Mouse (Mus musculus) forebrain, embryonic 14.5 days (tissue): ENCODE measurements around the gene Gm20388. TPM values are rescaled to one million over a fixed set of nuclear protein-coding genes. Genes with fewer than 3 reads are reported as not detected.

Experiments
- ATAC-seq: fragments of 200-750 bp; cut with Nextera tagmentation; 2 replicates; pipeline ENCODE4 v1.8.0; 2017; ENCODE audit warnings: mild to moderate bottlenecking, moderate library complexity
- DNase-seq: peaks from one replicate; pipeline ENCODE4 v3.0.0-alpha.2; 2015; ENCODE audit warnings: low spot score
- H3K27ac ChIP-seq: fragments of 300-500 bp; sonication (generic); 2 replicates; pipeline ENCODE4 v1.5.1; 2014; ENCODE audit warnings: low read depth, mild to moderate bottlenecking, control low read depth, low read length, moderate library complexity
- H3K27me3 ChIP-seq: fragments of 300-500 bp; sonication (generic); replicated peaks from 2 replicates; pipeline ENCODE4 v1.6.1; 2014; ENCODE audit warnings: low read length, control low read depth, mixed read lengths; ENCODE audit not compliant: control insufficient read depth, insufficient read depth
- H3K36me3 ChIP-seq: fragments of 300-500 bp; sonication (generic); 2 replicates; pipeline ENCODE4 v1.6.1; 2014; ENCODE audit warnings: low read length, control low read depth; ENCODE audit not compliant: control insufficient read depth, insufficient read depth
- H3K4me1 ChIP-seq: fragments of 300-500 bp; sonication (generic); 2 replicates; pipeline ENCODE4 v1.6.1; 2014; ENCODE audit warnings: antibody characterized with exemption, low read length, control low read depth; ENCODE audit not compliant: control insufficient read depth, insufficient read depth
- H3K4me2 ChIP-seq: fragments of 300-500 bp; sonication (generic); 2 replicates; pipeline ENCODE4 v1.6.1; 2014; ENCODE audit warnings: mild to moderate bottlenecking, control low read depth, low read length
- H3K4me3 ChIP-seq: fragments of 300-500 bp; sonication (generic); 2 replicates; pipeline ENCODE4 v1.5.1; 2014; ENCODE audit warnings: low read depth, low read length, control low read depth
- H3K9ac ChIP-seq: fragments of 300-500 bp; sonication (generic); 2 replicates; pipeline ENCODE4 v1.6.1; 2014; ENCODE audit warnings: mild to moderate bottlenecking, low read length, control low read depth, moderate library complexity
- H3K9me3 ChIP-seq: fragments of 300-500 bp; sonication (generic); replicated peaks from 2 replicates; pipeline ENCODE4 v1.6.1; 2016; ENCODE audit warnings: low read length, control low read depth, mixed read lengths; ENCODE audit not compliant: control insufficient read depth
- WGBS: fragments of 180-500 bp; shearing (Covaris S2); extraction: QIAGEN DNeasy Blood & Tissue Kit; methylation state at CpG from one replicate; pipeline ENCODE4 v1.1.7; 2014; 5-methylcytosine and 5-hydroxymethylcytosine counted together
- polyA plus RNA-seq: library from polyadenylated mRNA; unstranded; fragments of >200 nt; fragmentation: Nextera tagmentation; extraction: Ambion mirVana; gene quantifications from 2 replicates; pipeline ENCODE4 v1.2.1, GENCODE M21; 2014

Gene Gm20388
- polyA plus RNA-seq, 1 experiment from 2014 or later: 7.4 TPM

DNA sequence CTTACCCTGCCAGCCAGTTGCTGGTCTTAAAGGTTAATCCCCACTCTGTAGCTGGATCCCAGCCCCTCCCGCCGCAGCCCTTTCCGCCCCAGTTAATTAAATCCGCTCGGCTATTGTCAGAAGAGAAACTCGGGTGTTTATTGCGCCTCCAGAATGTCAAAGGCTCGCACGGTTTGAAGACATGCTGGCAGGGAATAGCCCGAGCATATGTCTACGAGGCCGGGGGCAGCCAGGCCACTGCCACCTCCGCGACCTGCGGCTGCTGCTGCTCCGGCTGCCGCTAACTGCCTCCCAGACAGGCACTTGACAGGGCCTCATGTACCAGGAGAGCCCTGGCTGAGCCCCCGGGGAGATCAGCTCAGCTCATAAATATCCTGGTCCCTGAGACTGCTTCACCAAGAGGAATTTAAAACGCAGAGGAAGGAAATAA is 594.5 kb downstream of the Gm20388 start:
- DNase-seq (peak; percentile 74), ATAC-seq (peak; percentile 29)
- peak overlapping the region; percentile 58 for H3K9ac ChIP-seq
- H3K4me2 ChIP-seq: peak overlapping the region; percentile 57
- peak overlapping the region; percentile 87 for H3K27ac ChIP-seq
- no peaks in the 10 kb centered on the region for H3K36me3 ChIP-seq
- peaks cover 75% of the 10 kb centered on the region for H3K4me1 ChIP-seq
- H3K27me3 ChIP-seq: no peaks in the 10 kb centered on the region
- peak overlapping the region; percentile 16; the same call in 1 of the 2 replicates for H3K4me3 ChIP-seq
- WGBS: 1% methylated on average over 19 of the region's 19 CpGs
- H3K9me3 ChIP-seq: no peaks in the 10 kb centered on the region

DNA sequence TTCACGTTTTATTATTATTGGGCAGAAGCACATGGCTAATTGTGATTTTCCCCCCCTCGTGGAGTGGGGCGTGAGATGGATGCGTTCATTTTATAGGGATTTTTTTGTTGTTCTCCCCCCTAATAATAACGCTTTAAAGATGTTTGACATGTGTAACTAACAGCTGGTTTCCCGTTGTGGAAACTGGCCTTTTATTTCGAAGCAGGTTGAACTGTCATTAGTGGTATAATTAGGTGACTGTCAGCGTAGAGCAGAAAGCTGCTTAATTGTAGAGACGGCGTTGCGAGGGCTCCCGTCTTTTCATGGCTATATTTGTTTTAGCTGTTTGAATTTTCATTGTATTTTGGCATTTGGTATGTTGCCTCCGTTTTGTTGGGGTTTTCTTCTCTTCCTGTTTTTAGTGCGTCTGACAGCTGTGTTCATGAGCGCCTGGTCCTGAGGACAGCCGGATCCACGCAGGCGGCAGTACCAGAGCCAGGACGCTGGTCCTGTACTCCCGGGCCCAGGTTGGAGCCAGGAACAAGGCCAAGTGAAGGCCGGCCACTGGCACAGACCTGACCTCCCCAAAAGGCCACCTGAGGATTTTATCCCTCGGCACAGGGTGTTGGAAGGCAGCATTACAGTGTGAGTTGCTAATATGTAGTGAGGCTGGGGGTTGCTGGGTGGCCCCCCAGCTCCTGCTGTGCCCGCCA is 595.1 kb downstream of the Gm20388 start:
- no peaks in the 10 kb centered on the region for H3K36me3 ChIP-seq
- H3K27me3 ChIP-seq: no peaks in the 10 kb centered on the region
- peak overlapping the region; percentile 58 for H3K9ac ChIP-seq
- peak overlapping the region; percentile 16; the same call in 1 of the 2 replicates for H3K4me3 ChIP-seq
- DNase-seq: peak; percentile 67
- WGBS: 4% methylated on average over 23 of the region's 23 CpGs
- peak overlapping the region; percentile 87 for H3K27ac ChIP-seq
- ATAC-seq: no peak
- H3K9me3 ChIP-seq: no peaks in the 10 kb centered on the region
- H3K4me1 ChIP-seq: peaks cover 75% of the 10 kb centered on the region
- peak overlapping the region; percentile 57 for H3K4me2 ChIP-seq

DNA sequence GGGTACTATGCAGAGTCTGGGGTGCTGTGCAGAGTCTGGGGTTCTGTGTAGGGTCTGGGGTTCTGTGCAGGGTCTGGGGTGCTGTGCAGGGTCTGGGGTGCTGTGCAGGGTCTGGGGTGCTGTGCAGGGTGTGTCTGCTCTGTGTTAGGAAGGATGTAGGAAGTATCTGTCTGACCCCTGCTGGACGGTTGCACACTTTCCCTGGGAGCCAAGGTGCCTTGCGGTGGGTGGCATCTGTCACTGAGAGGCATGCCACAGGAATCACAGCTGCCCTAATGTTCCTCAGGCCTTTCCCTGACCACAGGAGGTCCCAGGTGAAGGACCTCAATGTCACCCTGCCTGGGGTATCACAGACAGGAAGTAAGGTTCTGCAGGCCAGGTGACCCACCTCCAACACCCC is 595.9 kb downstream of the Gm20388 start:
- Histone ChIP-seq H3K36me3 (no peaks in the 10 kb centered on the region), H3K9ac (0 out of 2 replicates have a peak overlapping the region, but pooled peaks have one; percentile 5), H3K27ac (peak overlapping the region; percentile 87; the same call in 1 of the 2 replicates), H3K9me3 (no peaks in the 10 kb centered on the region), H3K4me3 (no peak overlapping the region), H3K4me2 (no peak overlapping the region), H3K27me3 (no peaks in the 10 kb centered on the region), H3K4me1 (peaks cover 82% of the 10 kb centered on the region)
- WGBS: 55% methylated on average over 2 of the region's 2 CpGs
- DNase-seq: no peak
- no peak for ATAC-seq

DNA sequence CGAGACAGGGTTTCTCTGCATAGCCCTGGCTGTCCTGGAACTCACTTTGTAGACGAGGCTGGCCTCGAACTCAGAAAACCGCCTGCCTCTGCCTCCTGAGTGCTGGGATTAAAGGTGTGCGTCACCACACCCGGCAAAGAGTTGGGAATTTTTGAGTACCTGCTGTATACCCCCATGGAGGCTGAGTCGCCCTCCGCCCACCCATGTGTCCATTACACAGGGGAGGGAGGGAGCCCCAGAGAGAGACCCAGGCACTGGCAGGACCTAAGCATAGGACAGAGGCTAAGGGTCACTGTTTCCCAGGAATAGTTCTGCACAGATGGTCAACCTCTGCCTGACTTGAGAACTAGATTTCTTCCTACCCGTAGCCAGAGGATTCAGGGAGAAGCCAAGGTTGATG is 596.6 kb downstream of the Gm20388 start:
- DNase-seq (no peak), ATAC-seq (no peak)
- no peaks in the 10 kb centered on the region for H3K27me3 ChIP-seq
- 85% methylated on average over 9 of the region's 9 CpGs for WGBS
- H3K9me3 ChIP-seq: no peaks in the 10 kb centered on the region
- H3K4me3 ChIP-seq: no peak overlapping the region
- H3K27ac ChIP-seq: no peak overlapping the region
- no peak overlapping the region for H3K4me2 ChIP-seq
- no peaks in the 10 kb centered on the region for H3K36me3 ChIP-seq
- H3K4me1 ChIP-seq: peaks cover 89% of the 10 kb centered on the region
- no peak overlapping the region for H3K9ac ChIP-seq

DNA sequence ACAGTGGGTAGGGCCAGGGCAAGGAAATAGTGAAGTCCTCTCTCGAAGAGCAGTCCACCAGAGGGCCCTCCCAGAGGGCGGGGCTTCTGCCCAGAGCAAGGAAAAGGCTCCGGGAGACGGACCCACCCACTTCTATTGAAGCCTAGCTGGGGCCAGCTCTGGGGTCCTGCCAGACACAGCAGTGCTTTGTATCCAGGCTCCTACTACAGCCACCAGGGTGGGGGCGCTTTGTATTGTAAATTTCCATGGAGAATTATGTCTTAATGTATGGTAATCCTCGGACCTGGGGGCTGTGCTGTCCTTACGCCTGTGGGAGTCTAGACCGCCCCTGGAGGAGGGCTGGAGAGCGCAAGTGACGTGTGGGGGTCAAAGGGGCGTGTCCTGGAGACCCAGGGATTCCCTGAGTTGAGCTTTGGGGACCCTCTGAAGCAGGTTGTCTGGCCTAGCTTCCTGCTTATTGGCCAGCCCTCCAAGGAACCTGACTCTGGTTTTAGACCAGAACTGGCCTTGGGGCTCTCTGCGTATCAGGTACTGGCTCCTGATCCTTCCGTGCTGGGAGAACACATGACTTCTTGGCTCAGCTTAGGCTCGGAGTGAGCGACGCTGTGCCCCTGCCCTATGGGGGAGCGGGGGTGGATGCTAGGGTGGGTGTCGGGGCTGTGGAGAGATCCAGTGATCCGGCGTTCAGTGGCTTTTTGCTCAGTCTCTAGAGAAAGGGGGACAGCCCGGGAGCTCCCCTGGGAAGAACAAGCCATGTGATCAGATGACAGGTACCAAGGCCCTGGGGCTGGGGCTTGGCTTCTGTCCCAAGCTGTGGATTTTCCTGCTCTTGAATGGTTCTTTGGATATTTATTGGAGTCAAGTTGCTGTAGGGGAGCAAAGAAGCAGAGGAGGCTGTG is 598.7 kb downstream of the Gm20388 start:
- H3K27me3 ChIP-seq: no peaks in the 10 kb centered on the region
- peak overlapping the region; percentile 40 for H3K4me2 ChIP-seq
- peak overlapping the region; percentile 8; the same call in 1 of the 2 replicates for H3K4me3 ChIP-seq
- DNase-seq (peak; percentile 91), ATAC-seq (peak; percentile 59)
- peak overlapping the region; percentile 60 for H3K27ac ChIP-seq
- peak overlapping the region; percentile 53 for H3K9ac ChIP-seq
- WGBS: 2% methylated on average over 21 of the region's 21 CpGs
- H3K36me3 ChIP-seq: no peaks in the 10 kb centered on the region
- peaks cover 91% of the 10 kb centered on the region for H3K4me1 ChIP-seq
- no peaks in the 10 kb centered on the region for H3K9me3 ChIP-seq

DNA sequence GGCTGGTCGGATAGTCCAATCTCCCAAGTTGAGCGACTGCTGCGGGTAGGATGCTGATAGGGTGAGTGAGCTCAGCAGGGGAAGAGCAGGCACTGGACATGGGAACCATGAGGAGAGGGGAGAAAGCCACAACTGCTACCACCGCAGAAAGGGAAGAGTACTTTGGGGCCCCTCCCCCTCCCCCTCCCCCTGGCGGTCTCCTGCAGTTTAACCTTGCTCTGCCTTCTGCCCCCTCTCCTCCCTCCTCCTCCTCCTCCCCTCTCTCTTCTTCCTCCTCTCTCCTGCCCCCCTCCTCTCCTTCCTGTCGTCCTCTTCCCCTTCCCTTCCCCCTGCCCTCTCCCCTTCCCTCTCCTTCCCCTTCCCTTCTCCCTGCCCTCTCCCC is 599.4 kb downstream of the Gm20388 start:
- Histone ChIP-seq H3K4me2 (peak overlapping the region; percentile 40), H3K27ac (peak overlapping the region; percentile 60), H3K27me3 (no peaks in the 10 kb centered on the region), H3K36me3 (no peaks in the 10 kb centered on the region), H3K9ac (peak overlapping the region; percentile 53), H3K4me1 (peaks cover 91% of the 10 kb centered on the region), H3K9me3 (no peaks in the 10 kb centered on the region), H3K4me3 (peak overlapping the region; percentile 8; the same call in 1 of the 2 replicates)
- WGBS: 5% methylated on average over 6 of the region's 6 CpGs
- DNase-seq (no peak), ATAC-seq (no peak)

DNA sequence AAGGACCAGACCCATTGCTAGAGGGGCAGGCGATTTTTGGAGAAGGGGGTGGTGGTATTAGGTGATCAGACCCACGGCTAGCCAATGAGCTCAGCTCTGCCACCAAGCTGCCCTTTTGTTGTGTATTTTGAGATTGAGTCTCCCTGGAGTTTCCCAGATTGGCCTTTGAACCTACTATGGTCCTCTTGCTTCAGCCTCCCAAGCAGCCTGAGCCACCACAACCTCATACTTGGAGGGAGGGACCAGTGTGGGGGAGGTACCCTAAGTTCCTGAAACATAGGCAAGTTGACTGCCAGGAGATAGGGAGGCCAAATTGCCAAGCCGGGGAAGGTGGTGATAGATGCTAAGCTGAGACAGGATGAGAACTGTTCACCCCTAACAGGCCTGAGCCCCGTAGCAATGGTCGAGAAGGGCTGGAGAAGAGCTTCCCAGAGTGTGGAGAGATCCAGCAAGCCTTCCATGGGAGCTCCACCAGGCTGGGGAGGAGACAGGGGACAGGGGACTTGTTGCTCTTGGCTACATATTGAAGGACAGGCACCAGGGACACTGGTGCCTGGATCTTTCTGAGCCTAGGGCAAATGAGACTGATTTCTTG is 600.3 kb downstream of the Gm20388 start:
- H3K4me3 ChIP-seq: no peak overlapping the region
- no peak for DNase-seq
- peak overlapping the region; percentile 13; the same call in 1 of the 2 replicates for H3K9ac ChIP-seq
- H3K4me1 ChIP-seq: peaks cover 86% of the 10 kb centered on the region
- no peak overlapping the region for H3K27ac ChIP-seq
- no peak for ATAC-seq
- 28% methylated on average over 5 of the region's 5 CpGs for WGBS
- H3K36me3 ChIP-seq: no peaks in the 10 kb centered on the region
- H3K9me3 ChIP-seq: no peaks in the 10 kb centered on the region
- H3K27me3 ChIP-seq: no peaks in the 10 kb centered on the region
- no peak overlapping the region for H3K4me2 ChIP-seq

DNA sequence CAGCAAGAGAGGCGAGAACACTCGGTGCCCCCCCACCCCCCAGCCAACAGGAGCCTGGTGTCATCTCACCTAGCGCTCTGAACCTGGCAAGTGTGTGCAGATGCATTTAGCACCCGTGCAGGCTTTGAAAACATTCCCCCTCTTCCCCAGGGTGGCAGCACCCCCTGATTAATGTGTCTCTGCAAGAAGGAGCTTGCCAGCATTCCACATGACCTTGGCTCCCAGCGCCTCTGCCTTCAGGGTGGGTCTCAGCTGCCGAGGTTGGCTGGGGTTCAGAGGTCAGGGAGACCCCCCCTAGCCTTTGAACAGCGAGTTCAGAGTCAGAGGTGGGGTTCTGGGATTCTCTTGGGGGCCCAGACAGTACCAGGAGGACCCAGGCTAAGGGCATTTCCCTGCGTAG is 601.1 kb downstream of the Gm20388 start:
- peak overlapping the region; percentile 96; the same call in 1 of the 2 replicates for H3K27ac ChIP-seq
- H3K4me3 ChIP-seq: no peak overlapping the region
- no peaks in the 10 kb centered on the region for H3K27me3 ChIP-seq
- H3K9ac ChIP-seq: no peak overlapping the region; the same call in 1 of the 2 replicates
- WGBS: 31% methylated on average over 8 of the region's 8 CpGs
- peaks cover 88% of the 10 kb centered on the region for H3K4me1 ChIP-seq
- H3K36me3 ChIP-seq: no peaks in the 10 kb centered on the region
- DNase-seq: no peak
- H3K9me3 ChIP-seq: no peaks in the 10 kb centered on the region
- no peak overlapping the region; the same call in 1 of the 2 replicates for H3K4me2 ChIP-seq
- ATAC-seq: no peak
